Mouse (Mus musculus) embryonic stem cell, embryonic (primary cell): ENCODE results near the gene Ring1.

Source experiments
- CTCF ChIA-PET, 4 experiments: fragments of 300-600 bp in 2 of 4; fragments of 350-600 bp in 2 of 4; sonication (Branson Sonifier 250); formaldehyde crosslinking; loops; one replicate each; lab custom pipeline; 2022; ENCODE audit warnings: inconsistent platforms in 2 of 4; lab: Charles Lee
- POLR2A ChIA-PET, 4 experiments: fragments of 300-600 bp in 2 of 4; fragments of 350-600 bp in 2 of 4; sonication (Branson Sonifier 250); formaldehyde crosslinking; loops; one replicate each; lab custom pipeline; 2022; ENCODE audit warnings: antibody characterized with exemption in 4 of 4, inconsistent platforms in 1 of 4; lab: Charles Lee

Gene Ring1

GRCm38 (mm10) chr17:33981192-33981909 lies 43.1 kb downstream of the Ring1 start:
- POLR2A ChIA-PET = interaction anchor here in 3 of 4 experiments (0.6 to 7.4 kb wide), 29 partner anchors 9 to 168 kb away, joined by 3 to 39 read pairs (median 5); partner anchors contain the start of genes Ndufa7 (in 3 of the 3), Rps28 (in 3 of the 3), Rxrb (in 3 of the 3) and Slc39a7 (in 3 of the 3)
- CTCF ChIA-PET = interaction anchor here (0.5 to 3.2 kb wide), 23 partner anchors 9 to 1488 kb away, joined by 3 to 29 read pairs (median 6); partner anchors contain the start of genes Rps18 (in 1 of the 4), Rxrb (in 1 of the 4), Slc39a7 (in 1 of the 4) and Vps52 (in 1 of the 4)

GRCm38 (mm10) chr17:33980181-33981035 lies 44.1 kb downstream of the Ring1 start:
- POLR2A ChIA-PET = interaction anchor here in 3 of 4 experiments (0.6 to 7.4 kb wide), 39 partner anchors 8 to 190 kb away, joined by 3 to 39 read pairs (median 4); partner anchors contain the start of genes Ndufa7 (in 3 of the 3), Rps18 (in 3 of the 3), Rps28 (in 3 of the 3) and Rxrb (in 3 of the 3)

GRCm38 (mm10) chr17:33979512-33980050 lies 44.9 kb downstream of the Ring1 start:
- CTCF ChIA-PET = interaction anchor here (0.8 to 3.2 kb wide), 10 partner anchors 11 to 1489 kb away, joined by 3 to 29 read pairs (median 6); partner anchors contain the start of genes Rxrb (in 1 of the 4) and Slc39a7 (in 1 of the 4)
- POLR2A ChIA-PET = interaction anchor here in 3 of 4 experiments (0.6 to 7.4 kb wide), 35 partner anchors 10 to 191 kb away, joined by 3 to 39 read pairs (median 4); partner anchors contain the start of genes Ndufa7 (in 3 of the 3), Rps18 (in 3 of the 3), Rps28 (in 3 of the 3) and Vps52 (in 3 of the 3)

More at GRCm38 (mm10) chr17:33980181-33981035, 44.1 kb downstream of the Ring1 start:
- CTCF ChIA-PET = interaction anchor here (0.6 to 3.2 kb wide), 20 partner anchors 8 to 1488 kb away, joined by 3 to 29 read pairs (median 5); partner anchors contain the start of genes Rps18 (in 1 of the 4), Rxrb (in 1 of the 4), Slc39a7 (in 1 of the 4) and Vps52 (in 1 of the 4)

GRCm38 (mm10) chr17:33978631-33979031 lies 45.8 kb downstream of the Ring1 start:
- POLR2A ChIA-PET = interaction anchor here in 3 of 4 experiments (0.6 to 7.4 kb wide), 31 partner anchors 9 to 890 kb away, joined by 3 to 39 read pairs (median 4); partner anchors contain the start of genes Rps18 (in 3 of the 3), Rxrb (in 3 of the 3), Slc39a7 (in 3 of the 3) and Vps52 (in 3 of the 3)
- CTCF ChIA-PET = interaction anchor here in 3 of 4 experiments (0.6 to 2.3 kb wide), 9 partner anchors 10 to 1490 kb away, joined by 3 to 18 read pairs (median 5); no protein-coding TSS in a partner anchor

DNA sequence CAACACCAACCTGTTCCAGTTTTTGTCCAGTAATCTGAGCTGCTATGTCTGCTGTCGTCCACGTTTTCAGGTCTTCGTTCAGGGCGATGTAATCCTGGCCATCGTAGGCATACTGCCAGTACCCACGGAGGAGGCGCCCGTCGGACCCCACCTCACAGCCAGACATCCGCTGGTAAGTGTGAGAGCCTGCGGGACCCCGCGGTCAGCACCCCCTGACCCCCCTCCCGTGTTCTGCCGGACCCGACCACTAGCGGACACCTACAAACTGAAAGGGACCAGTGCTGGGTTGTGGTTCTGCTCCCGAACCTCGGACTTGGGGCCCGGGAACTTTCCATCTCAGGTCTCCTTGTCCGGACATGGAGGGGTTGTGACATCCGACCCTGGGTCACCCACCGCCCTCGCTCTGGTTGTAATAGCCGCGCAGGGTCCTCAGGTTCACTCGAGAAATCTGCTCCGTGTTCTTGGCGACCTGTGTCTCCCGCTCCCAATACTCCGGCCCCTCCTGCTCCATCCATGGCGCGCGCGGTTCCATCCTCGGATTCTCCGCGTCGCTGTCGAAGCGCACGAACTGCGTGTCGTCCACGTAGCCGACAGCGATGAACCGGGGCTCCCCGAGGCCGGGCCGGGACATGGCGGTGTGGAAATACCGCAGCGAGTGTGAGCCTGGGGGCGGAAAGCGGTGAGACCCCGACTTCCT lies 46.5 kb downstream of the Ring1 start:
- POLR2A ChIA-PET = interaction anchor here in 3 of 4 experiments (0.6 to 7.4 kb wide), 28 partner anchors 9 to 1728 kb away, joined by 3 to 39 read pairs (median 4); partner anchors contain the start of genes Rps18 (in 3 of the 3), Rxrb (in 3 of the 3), Slc39a7 (in 3 of the 3) and Vps52 (in 3 of the 3)
- CTCF ChIA-PET = interaction anchor here (0.6 to 2.3 kb wide), 11 partner anchors 9 to 1462 kb away, joined by 3 to 18 read pairs (median 5); no protein-coding TSS in a partner anchor

DNA sequence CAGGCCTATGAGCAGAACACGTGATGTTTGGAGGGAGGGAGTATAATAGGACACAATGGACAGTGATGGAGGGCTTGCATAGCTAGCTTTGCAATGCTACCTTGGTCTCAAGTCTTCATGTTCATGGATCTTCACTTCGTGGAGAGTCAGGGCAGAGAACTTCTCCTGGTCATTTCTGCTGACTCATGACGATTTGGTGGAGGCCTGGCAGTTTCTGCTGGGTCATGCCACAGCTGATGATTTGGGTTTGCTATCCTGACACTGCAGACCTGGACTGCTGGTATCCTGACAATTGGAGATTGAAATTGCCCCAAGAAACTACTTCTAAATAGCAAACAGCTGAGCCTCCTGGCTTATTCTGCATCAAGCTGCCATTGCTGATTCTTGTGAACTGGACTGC lies 50.9 kb downstream of the Ring1 start:
- ChIA-PET POLR2A (interaction anchor here (0.6 to 9.6 kb wide), 19 partner anchors 8 to 1296 kb away, joined by 3 to 108 read pairs (median 7); partner anchors contain the start of genes Rps18 (in 4 of the 4), Vps52 (in 4 of the 4), B3galt4 (in 3 of the 4) and H2-K1 (in 1 of the 4)), CTCF (interaction anchor here in 3 of 4 experiments (0.6 to 3.1 kb wide), 14 partner anchors 8 to 1328 kb away, joined by 3 to 28 read pairs (median 5); partner anchors contain the start of gene Rps18 (in 1 of the 3))

DNA sequence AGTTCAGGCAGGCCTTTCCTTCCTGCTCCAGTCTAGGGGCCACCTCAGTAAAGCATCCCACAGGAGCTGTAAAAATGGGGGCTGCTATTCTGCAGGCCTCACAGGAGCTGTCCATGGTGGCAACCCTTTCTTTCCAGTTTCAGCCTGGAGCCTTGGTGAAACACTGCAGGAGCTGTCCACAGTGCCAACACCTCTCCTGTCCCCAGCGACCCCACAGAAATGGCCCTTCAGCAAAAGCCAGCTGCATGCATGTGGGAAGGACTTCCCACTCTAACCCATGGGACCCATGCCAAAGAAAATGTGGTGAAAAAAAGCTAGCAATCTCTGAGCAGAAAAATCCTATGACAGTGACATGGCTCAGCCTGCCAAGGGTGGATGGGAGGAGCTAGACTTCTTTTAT lies 51.8 kb downstream of the Ring1 start:
- ChIA-PET POLR2A (interaction anchor here (0.6 to 9.6 kb wide), 33 partner anchors 9 to 1297 kb away, joined by 3 to 108 read pairs (median 4); partner anchors contain the start of genes Rps18 (in 4 of the 4), Vps52 (in 4 of the 4), B3galt4 (in 3 of the 4) and H2-DMa (in 1 of the 4)), CTCF (interaction anchor here (0.6 to 3.1 kb wide), 25 partner anchors 9 to 1329 kb away, joined by 3 to 28 read pairs (median 4); partner anchors contain the start of gene Rps18 (in 1 of the 4))
